19 mouse cellular contexts compared by ENCODE assay signal in the genomic region with DNA sequence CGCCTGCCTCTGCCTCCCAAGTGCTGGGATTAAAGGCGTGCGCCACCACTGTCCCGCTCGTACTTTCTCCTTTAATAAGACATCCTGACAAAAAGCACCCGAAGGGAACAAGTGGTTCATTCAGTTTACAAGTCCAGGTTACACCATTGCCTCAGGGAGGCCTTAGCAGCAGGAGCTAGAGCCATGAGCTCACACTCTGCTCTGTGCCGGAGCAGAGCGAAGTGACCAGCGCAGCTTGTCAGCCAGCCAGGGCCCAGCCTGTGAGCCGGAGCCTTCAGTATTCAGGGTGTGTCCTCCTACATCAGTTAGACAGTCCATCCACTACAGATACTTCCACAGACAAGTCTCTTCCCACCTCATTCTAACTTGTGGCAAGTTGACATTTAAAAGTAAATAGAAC. TPM values are rescaled to one million over a fixed set of nuclear protein-coding genes. Genes with fewer than 3 reads are reported as not detected.
DNase-seq lines count a peak whose midpoint lies in the region.
"Had no signal": no experiment of that assay in that cellular context is flagged by ENCODE, and none has a peak within 500 bp of the region (broad histone marks: within the 10 kb centered on the region; RNA-seq: fewer than 3 reads in every experiment).

No protein-coding gene starts in this region.

- 92% methylated on average over 10 of the region's 10 CpGs for WGBS in heart, embryonic 10.5 days

- no peaks in the 10 kb centered on the region for H3K9me3 ChIP-seq in heart, embryonic 10.5 days
- H3K9me3 ChIP-seq: embryonic facial prominence, embryonic 10.5 days; forebrain, embryonic 15.5 days; hindbrain, embryonic 15.5 days; midbrain, embryonic 10.5 days; neural tube, embryonic 13.5 days had no signal

- no peak overlapping the region for H3K4me3 ChIP-seq in heart, embryonic 10.5 days
- H3K4me3 ChIP-seq: embryonic facial prominence, embryonic 10.5 days; forebrain, embryonic 15.5 days; hindbrain, embryonic 15.5 days; midbrain, embryonic 10.5 days; myocyte; neural tube, embryonic 13.5 days had no signal

- H3K4me1 ChIP-seq in heart, embryonic 10.5 days, result no peaks in the 10 kb centered on the region
- H3K4me1 ChIP-seq: embryonic facial prominence, embryonic 10.5 days; forebrain, embryonic 15.5 days; hindbrain, embryonic 15.5 days; midbrain, embryonic 10.5 days; neural tube, embryonic 13.5 days had no signal

- no peak overlapping the region for H3K27ac ChIP-seq in heart, embryonic 10.5 days
- H3K27ac ChIP-seq: embryonic facial prominence, embryonic 10.5 days; forebrain, embryonic 15.5 days; hindbrain, embryonic 15.5 days; midbrain, embryonic 10.5 days; neural tube, embryonic 13.5 days had no signal

- peak; percentile 4 to 6 for DNase-seq in heart, adult 18-20 months
- DNase-seq in heart, embryonic 10.5 days (ENCODE audit: low spot score), result no peak
- peak; percentile 35 for DNase-seq in brain, adult 2 months (ENCODE audit: low read depth, low spot score)
- DNase-seq in cerebellum, adult 8-10 months, result peak; percentile 10
- peak; percentile 22 to 46 for DNase-seq in cerebellum, postnatal 36 days
- no peak for DNase-seq in adrenal gland, adult (ENCODE audit: inconsistent age in 2 of 2, low spot score in 1 of 2)
- no peak for DNase-seq in kidney, postnatal 10 days
- DNase-seq: adrenal gland, postnatal 36 days; gastrocnemius, postnatal 10 days; heart, postnatal 4 days; kidney, postnatal 36 days; layer of hippocampus, postnatal 36 days; lung, postnatal 10 days had no signal

- no peaks in the 10 kb centered on the region for H3K36me3 ChIP-seq in heart, embryonic 10.5 days
- H3K36me3 ChIP-seq: forebrain, embryonic 15.5 days; hindbrain, embryonic 15.5 days; neural tube, embryonic 13.5 days had no signal

- H3K27me3 ChIP-seq in heart, embryonic 10.5 days (ENCODE audit: insufficient read depth, poor library complexity, severe bottlenecking), result no peaks in the 10 kb centered on the region
- H3K27me3 ChIP-seq: forebrain, embryonic 15.5 days; hindbrain, embryonic 15.5 days; neural tube, embryonic 13.5 days had no signal

RNA-seq across cellular contexts. Expression of a gene that starts 55.0 kb away (rescaled TPM):
- total RNA-seq in heart, adult 18-20 months (2021), result 1 to 10 TPM; 5.6 to 9.8 TPM
- polyA plus RNA-seq in heart, embryonic 10.5 days (2016; fragmentation: Nextera tagmentation; extraction: Ambion mirVana), result 16.2 and 19.7 TPM in 2 replicates

Comparison
In these comparisons a context has a peak if more than half of its experiments do, and no peak if none do; other contexts are left out.
1. DNase-seq: peak in heart, adult 18-20 months (2 of 2), brain, adult 2 months (single experiment), cerebellum, adult 8-10 months (single experiment) and cerebellum, postnatal 36 days (2 of 2); none in heart, embryonic 10.5 days (single experiment), adrenal gland, adult (0 of 2) and kidney, postnatal 10 days (single experiment).